Mouse (Mus musculus) MEL (cell line): ENCODE data around the gene Bcat1.

Experiments used
- CTCF ChIP-seq, 3 experiments: IDR thresholded peaks in 2 of 3; conservative IDR thresholded peaks in 1 of 3; 2 replicates each; pipeline ENCODE4 v1.5.1; 2011 to 2012; ENCODE audit warnings: low read length in 3 of 3, low read depth in 2 of 3, mild to moderate bottlenecking in 2 of 3, improper control_type of control experiment in 1 of 3, inconsistent platforms in 1 of 3, mixed read lengths in 1 of 3, moderate library complexity in 1 of 3; ENCODE audit not compliant: control insufficient read depth in 1 of 3, insufficient read depth in 1 of 3, poor library complexity in 1 of 3, severe bottlenecking in 1 of 3
- EP300 ChIP-seq, 2 experiments: IDR thresholded peaks; 2 replicates each; pipeline ENCODE4 v1.6.1; 2011; ENCODE audit warnings: improper control_type of control experiment in 2 of 2, low read length in 2 of 2, low read depth in 1 of 2, mild to moderate bottlenecking in 1 of 2
- MAFK ChIP-seq: IDR thresholded peaks from 2 replicates; pipeline ENCODE4 v1.6.1; 2011; ENCODE audit warnings: low read depth, mild to moderate bottlenecking, low read length, improper control_type of control experiment, borderline replicate concordance
- MAX ChIP-seq: IDR thresholded peaks from 2 replicates; pipeline ENCODE4 v1.6.1; 2011; ENCODE audit warnings: low read length, improper control_type of control experiment
- MEF2A ChIP-seq: IDR thresholded peaks from 2 replicates; pipeline ENCODE4 v1.6.1; 2014; ENCODE audit warnings: low read depth, mild to moderate bottlenecking, inconsistent platforms, low read length, improper control_type of control experiment; ENCODE audit not compliant: poor library complexity, insufficient replicate concordance, severe bottlenecking; ENCODE audit errors: extremely low read depth
- POLR2A ChIP-seq, 2 experiments: IDR thresholded peaks; 2 replicates each; pipeline ENCODE4 v1.6.1; 2011 to 2012; ENCODE audit warnings: low read length in 2 of 2, mild to moderate bottlenecking in 2 of 2, control low read depth in 1 of 2, improper control_type of control experiment in 1 of 2, low read depth in 1 of 2, moderate library complexity in 1 of 2; ENCODE audit not compliant: control insufficient read depth in 1 of 2, insufficient read depth in 1 of 2, poor library complexity in 1 of 2
- POLR2AphosphoS5 ChIP-seq: IDR thresholded peaks from 2 replicates; pipeline ENCODE4 v1.6.1; 2012; ENCODE audit warnings: low read depth, borderline replicate concordance, mild to moderate bottlenecking, inconsistent platforms, low read length, moderate library complexity, mixed read lengths
- TCF12 ChIP-seq: IDR thresholded peaks from 2 replicates; pipeline ENCODE4 v1.6.1; 2014; ENCODE audit warnings: low read depth, mild to moderate bottlenecking, inconsistent platforms, low read length, improper control_type of control experiment, moderate library complexity

DNA sequence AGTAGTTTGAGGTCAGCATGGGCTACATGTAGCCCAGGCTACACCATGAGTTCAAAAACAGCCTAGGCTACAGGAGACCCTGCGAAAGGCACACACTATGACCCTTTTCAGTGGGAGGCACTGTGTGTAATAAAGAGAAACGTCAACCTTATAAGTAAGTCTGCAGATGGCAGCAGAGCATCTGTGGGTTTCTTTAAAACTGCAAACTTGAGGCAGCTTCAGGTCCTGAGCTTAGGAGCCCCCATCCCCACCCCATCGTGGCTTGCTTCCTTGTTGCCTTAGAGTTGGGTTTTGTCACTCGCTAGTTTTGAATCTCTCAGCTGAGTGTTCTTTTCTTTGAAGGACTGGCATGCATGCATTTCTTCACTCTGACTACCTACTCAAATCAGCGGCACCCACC, 14.9 kb upstream of the Bcat1 start:
- TF ChIP-seq CTCF (IDR thresholded peaks at IDR 0.05 in 2 of 3, conservative IDR thresholded peaks at IDR 0.05 in 1 of 3; ENCODE audit: control insufficient read depth in 1 of 3, insufficient read depth in 1 of 3, low read depth in 2 of 3, low read length in 3 of 3, poor library complexity in 1 of 3, severe bottlenecking in 1 of 3) (no peak), EP300 (IDR thresholded peaks at IDR 0.05; ENCODE audit: low read depth in 1 of 2, low read length in 2 of 2) (no peak), POLR2A (IDR thresholded peaks at IDR 0.05; ENCODE audit: control insufficient read depth in 1 of 2, insufficient read depth in 1 of 2, low read depth in 1 of 2, low read length in 2 of 2, poor library complexity in 1 of 2) (no peak), MAX (no peak), POLR2AphosphoS5 (no peak), MAFK (no peak), TCF12 (no peak), MEF2A (no peak)
